Mouse (Mus musculus) monocyte, adult 5-6 weeks (primary cell): ENCODE data around the gene Scgb2b24. TPM values are rescaled to one million over a fixed set of nuclear protein-coding genes. Genes with fewer than 3 reads are reported as not detected.

Source experiments
- ATAC-seq: fragments of 153-309, 156-312 bp; replicated peaks from 2 replicates; pipeline ENCODE4 v1.8.0; 2017; ENCODE audit warnings: mild to moderate bottlenecking; ENCODE audit not compliant: low TSS enrichment, insufficient number of reproducible peaks, severe bottlenecking, poor library complexity, low FRiP score
- total RNA-seq: library from RNA; stranded (forward); fragments of 200-1000, 200-491, 200-594 nt; gene quantifications from 3 replicates; pipeline ENCODE4 v1.2.3, GENCODE M21; 2017

Gene Scgb2b24
- total RNA-seq: not detected in 3 replicates

DNA sequence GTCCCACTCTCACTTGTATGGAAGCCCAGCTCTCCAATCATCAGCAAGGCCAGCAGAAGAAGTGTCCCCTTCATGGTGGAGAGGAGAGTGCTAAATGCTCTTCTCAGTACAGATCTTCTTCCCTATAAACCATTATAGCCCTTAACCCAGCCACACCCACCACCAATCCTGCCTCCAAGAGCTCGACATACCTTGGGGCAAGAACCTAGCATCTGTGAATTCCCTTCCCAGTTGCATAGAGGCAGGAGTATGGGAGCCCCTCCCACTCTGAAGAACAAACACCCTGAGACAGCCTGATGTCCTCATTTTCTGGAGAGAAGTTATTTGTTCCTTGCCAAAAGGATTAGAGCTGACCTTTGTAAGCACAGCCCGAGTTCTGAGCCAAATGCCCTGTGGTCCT lies at the start of gene Scgb2b24:
Scgb2b24 (minus strand) TSS at position 101 of the 400 bp plus-strand sequence.
- no peak for ATAC-seq

GRCm38 (mm10) chr7:33743499-33743898 lies 4.4 kb upstream of the Scgb2b24 start, which contains the start of gene Scgb1b24:
TSS of gene Scgb1b24 (plus strand) at chr7:33743799.
- no peak for ATAC-seq

- no peak for ATAC-seq
Observed at GRCm38 (mm10) chr7:33689864-33690263, 49.2 kb downstream of the Scgb2b24 start.

Other genes with a start within 250 kb of the Scgb2b24 start
- gene Scgb2b21, start 218.9 kb downstream of the Scgb2b24 start, total RNA-seq: not detected in 3 replicates
- gene Scgb1b24, start 4.5 kb upstream of the Scgb2b24 start, total RNA-seq: not detected in 3 replicates
- gene Scgb2b26, start 205.7 kb upstream of the Scgb2b24 start, total RNA-seq: not detected in 3 replicates